Mouse (Mus musculus): Measurements from ENCODE around the gene Hspa8.

Gene Hspa8

DNA sequence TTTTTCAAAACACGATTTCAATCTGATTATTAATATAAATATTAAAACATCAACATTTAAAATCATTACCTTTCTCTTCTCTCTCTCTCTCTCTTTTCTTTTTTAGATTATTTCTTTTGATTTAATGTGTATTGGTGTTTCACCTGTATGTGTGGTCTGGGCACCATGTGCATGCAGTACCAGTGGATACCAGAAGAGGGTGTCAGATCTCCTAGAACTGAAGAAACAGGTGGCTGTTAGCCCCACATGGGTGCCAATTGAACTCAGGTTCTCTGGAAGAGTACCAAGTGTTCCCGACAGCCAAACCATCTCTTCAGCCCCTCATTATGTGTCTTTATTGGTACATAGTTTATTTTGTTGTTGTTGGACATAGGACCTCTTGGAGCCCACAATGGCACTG, 11.1 kb downstream of the Hspa8 start:
- no peak for DNase-seq (ENCODE audit: low spot score)

GRCm38 (mm10) chr9:40814060-40814459, 13.3 kb downstream of the Hspa8 start:
- no peak for DNase-seq (ENCODE audit: low spot score)

DNA sequence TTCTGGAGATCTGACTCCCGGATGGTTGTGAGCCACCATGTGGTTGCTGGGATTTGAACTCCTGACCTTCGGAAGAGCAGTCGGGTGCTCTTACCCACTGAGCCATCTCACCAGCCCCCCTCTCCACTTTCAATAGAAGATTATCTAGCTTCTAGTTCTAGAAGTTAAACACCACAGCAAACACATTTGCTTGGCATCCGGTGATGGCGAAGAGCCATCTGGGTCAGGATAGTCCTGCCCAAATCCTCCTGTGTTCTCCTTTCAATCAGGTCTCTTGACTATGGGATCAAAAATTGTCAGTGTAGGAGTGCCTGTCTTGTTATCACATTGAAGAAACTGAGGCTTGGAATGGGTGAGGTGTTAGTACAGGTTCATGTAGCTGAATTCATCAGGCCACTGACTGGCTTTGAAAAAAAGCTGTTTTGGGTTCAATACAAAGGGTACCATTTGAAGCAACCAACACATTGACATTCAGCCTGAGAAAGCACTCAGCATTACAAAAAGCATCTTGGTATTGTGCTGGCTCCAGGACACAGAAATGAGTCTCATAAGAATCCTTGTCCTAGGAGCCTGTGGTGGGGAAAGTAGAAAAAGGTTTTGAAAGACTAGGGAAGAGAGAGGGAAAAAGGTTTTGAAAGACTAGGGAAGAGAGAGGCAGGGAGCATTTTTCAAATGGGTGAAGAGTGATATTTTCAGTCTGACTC, 16.7 kb downstream of the Hspa8 start:
- no peak for DNase-seq (ENCODE audit: low spot score)

GRCm38 (mm10) chr9:40825601-40826000, 24.8 kb downstream of the Hspa8 start:
- no peak for DNase-seq (ENCODE audit: low spot score)

DNA sequence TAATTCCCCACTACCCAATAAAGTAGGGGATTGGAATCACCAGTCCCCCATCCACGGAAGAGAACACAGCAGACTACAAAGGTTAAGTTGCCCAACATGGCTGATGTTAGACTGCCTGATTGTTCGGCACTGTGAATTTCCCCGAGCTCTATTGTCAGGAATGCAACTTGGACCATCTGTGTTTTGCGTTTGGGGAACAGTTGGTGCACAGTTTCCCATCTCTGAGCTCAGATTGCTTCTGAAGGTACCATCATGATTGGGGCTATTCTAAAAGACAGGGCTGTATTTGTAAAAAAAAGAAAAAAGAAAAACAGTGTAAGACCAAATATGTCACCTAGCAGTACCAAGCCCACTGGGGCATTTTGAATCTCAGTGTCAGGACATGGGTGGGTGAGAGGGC, 26.6 kb downstream of the Hspa8 start:
- DNase-seq (ENCODE audit: low spot score), result no peak

- peak; percentile 71 for DNase-seq (ENCODE audit: low spot score)
Measured at GRCm38 (mm10) chr9:40834569-40834968, 33.8 kb downstream of the Hspa8 start.

DNA sequence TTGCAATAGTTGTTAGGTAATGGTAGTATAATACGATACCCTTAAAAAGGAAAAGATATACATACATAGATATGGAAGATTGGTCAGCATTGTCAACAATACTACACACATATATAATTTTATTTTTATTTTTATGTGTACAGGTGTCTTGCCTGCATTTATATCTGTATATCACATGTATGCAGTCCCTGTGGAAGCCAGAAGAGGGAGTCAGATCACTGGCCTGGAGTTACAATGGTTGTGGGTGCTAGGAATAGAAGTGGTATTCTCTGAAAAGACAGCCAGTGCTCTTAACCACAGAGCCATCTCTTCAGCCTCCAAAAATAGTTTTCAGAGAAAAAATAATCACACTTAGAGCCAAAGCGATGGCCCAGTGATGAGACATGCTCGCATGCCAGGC, 35.9 kb downstream of the Hspa8 start:
- DNase-seq (ENCODE audit: low spot score), result no peak

DNA sequence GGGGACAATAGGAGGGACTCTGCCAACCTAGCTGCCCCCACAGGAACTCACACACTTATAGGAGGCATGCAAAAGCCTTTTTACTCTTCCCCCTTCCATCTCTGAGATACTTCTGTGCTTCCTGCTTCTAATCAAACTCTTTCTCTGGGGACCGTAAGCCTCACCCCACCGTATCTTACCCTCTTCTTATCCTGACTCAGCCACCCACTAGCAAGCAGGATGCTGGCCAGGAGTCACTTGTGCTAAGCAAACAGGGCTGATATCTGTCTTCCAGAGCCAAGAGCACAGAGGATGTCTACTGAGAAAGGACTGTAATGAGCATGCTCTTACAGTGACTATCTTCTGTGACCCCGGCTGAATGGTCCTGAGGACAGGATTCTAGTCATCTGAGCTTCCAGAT, 38.9 kb downstream of the Hspa8 start:
- DNase-seq (ENCODE audit: low spot score), result no peak

GRCm38 (mm10) chr9:40851515-40851914, 50.7 kb downstream of the Hspa8 start:
- no peak for DNase-seq (ENCODE audit: low spot score)

DNA sequence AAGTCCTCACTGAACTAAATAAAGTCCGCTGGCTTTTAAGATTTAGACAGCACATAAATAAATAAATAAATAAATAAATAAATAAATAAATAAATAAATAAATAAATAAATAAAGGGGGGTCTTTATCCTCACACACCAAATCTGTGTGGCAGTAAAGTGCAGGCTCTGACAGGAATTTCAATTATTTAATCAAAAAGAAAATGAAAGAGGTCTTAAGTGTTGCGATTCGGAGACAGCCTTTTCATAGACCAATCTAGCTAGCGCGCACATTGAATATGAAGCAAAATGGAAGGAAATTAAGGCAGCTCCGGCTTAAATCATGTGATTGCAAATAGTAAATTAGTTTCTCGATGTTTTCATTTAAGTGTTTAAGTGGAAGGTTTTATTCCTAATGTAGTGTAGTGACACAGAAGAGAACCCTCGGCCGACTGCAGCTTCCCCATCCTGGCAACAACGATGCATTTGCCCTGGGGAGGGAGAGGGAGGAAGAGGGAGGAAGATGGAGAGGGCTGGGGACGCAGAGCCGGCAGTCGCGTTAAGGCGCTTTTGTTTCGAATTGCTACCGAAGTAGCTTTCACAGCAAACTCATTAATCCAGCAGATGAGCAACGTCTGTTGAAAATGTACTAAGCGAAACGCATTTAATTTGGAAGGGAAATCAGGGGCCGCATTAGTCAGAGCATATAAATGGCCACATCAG, 57.8 kb downstream of the Hspa8 start:
- no peak for DNase-seq (ENCODE audit: low spot score)

GRCm38 (mm10) chr9:40859196-40859595, 58.4 kb downstream of the Hspa8 start:
- no peak for DNase-seq (ENCODE audit: low spot score)

Data from urinary bladder, postnatal 25 days (tissue).